Mouse (Mus musculus) neural tube, embryonic 11.5 days (tissue): ENCODE results near the gene Saa2. TPM values are rescaled to one million over a fixed set of nuclear protein-coding genes. Genes with fewer than 3 reads are reported as not detected.

Experiments
- ATAC-seq: fragments of 200-750 bp; cut with Nextera tagmentation; 2 replicates; pipeline ENCODE4 v1.8.0; 2017; ENCODE audit warnings: moderate number of reproducible peaks, mild to moderate bottlenecking, moderate TSS enrichment, moderate library complexity; ENCODE audit not compliant: insufficient read depth, low FRiP score, low TSS enrichment
- DNase-seq: peaks from one replicate; pipeline ENCODE4 v3.0.0-alpha.2; 2015; ENCODE audit warnings: low spot score
- H3K27ac ChIP-seq: fragments of 300-500 bp; sonication (generic); 2 replicates; pipeline ENCODE4 v1.5.1; 2014; ENCODE audit warnings: low read depth, mild to moderate bottlenecking, low read length
- H3K27me3 ChIP-seq: fragments of 300-500 bp; sonication (generic); 2 replicates; pipeline ENCODE4 v1.6.1; 2014; ENCODE audit warnings: mild to moderate bottlenecking, low read length, mixed read lengths; ENCODE audit not compliant: control insufficient read depth, insufficient read depth
- H3K36me3 ChIP-seq: fragments of 300-500 bp; sonication (generic); 2 replicates; pipeline ENCODE4 v1.6.1; 2014; ENCODE audit warnings: mild to moderate bottlenecking, low read length, moderate library complexity, mixed read lengths; ENCODE audit not compliant: control insufficient read depth, insufficient read depth
- H3K4me1 ChIP-seq: fragments of 300-500 bp; sonication (generic); 2 replicates; pipeline ENCODE4 v1.6.1; 2014; ENCODE audit warnings: low read length, mixed read lengths; ENCODE audit not compliant: control insufficient read depth, insufficient read depth
- H3K4me2 ChIP-seq: fragments of 300-500 bp; sonication (generic); 2 replicates; pipeline ENCODE4 v1.6.1; 2014; ENCODE audit warnings: low read depth, mild to moderate bottlenecking, moderate library complexity
- H3K4me3 ChIP-seq: fragments of 300-500 bp; sonication (generic); 2 replicates; pipeline ENCODE4 v1.5.1; 2014; ENCODE audit warnings: low read depth, low read length
- H3K9ac ChIP-seq: fragments of 300-500 bp; sonication (generic); 2 replicates; pipeline ENCODE4 v1.6.1; 2014; ENCODE audit warnings: mild to moderate bottlenecking, low read length
- H3K9me3 ChIP-seq: fragments of 300-500 bp; sonication (generic); 2 replicates; pipeline ENCODE4 v1.6.1; 2016; ENCODE audit warnings: low read length; ENCODE audit not compliant: control insufficient read depth
- WGBS: fragments of 180-500 bp; shearing (Covaris S2); extraction: QIAGEN DNeasy Blood & Tissue Kit; methylation state at CpG from one replicate; pipeline ENCODE4 v1.1.7; 2014; 5-methylcytosine and 5-hydroxymethylcytosine counted together
- polyA plus RNA-seq: library from polyadenylated mRNA; unstranded; fragments of >200 nt; fragmentation: Nextera tagmentation; extraction: Ambion mirVana; gene quantifications from 2 replicates; pipeline ENCODE4 v1.2.1, GENCODE M21; 2014

The Saa2 gene
- 0.88 TPM in 1 of 2 replicates, not detected in the other for polyA plus RNA-seq

- Histone ChIP-seq H3K4me1 (no peaks in the 10 kb centered on the region), H3K27me3 (no peaks in the 10 kb centered on the region), H3K4me3 (no peak within 1 kb of the TSS), H3K9ac (no peak within 1 kb of the TSS), H3K4me2 (no peak within 1 kb of the TSS), H3K27ac (no peak within 1 kb of the TSS), H3K36me3 (no peaks in the 10 kb centered on the region), H3K9me3 (no peaks in the 10 kb centered on the region)
- DNase-seq: no peak
- ATAC-seq: no peak
- 82% methylated on average over 3 of the region's 3 CpGs for WGBS
These were observed at the start of gene Saa2 for GRCm38 (mm10) chr7:46751490-46751889. TSS of gene Saa2 (plus strand) at chr7:46751790.

DNA sequence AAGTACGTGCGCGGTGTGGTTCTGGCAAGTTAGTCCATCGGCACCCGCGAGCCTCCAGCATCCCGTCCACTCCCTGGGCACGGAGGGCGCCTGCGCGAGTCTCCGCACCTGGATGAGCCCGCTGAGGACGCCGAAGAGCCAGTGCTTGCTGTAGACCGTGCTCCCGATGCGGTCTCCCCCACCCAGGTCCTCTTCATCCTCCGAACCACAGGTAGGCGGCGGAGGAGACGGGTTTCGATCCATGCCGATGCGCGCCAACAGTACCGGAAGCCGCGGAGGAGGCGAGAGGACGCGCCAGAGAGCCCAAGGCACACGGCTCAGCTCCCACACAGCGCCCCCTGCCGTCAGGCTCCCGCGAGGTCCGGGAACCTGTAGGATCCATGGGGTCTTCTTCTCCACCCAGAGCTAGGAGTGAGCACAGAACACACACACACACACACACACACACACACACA, 41.2 kb upstream of the Saa2 start, which contains the start of gene Saal1:
Saal1 (minus strand) TSS at position 291 of the 455 bp plus-strand sequence.
- Histone ChIP-seq H3K4me3 (peak within 1 kb of the TSS; percentile 88), H3K36me3 (peaks cover 4% of the 10 kb centered on the region), H3K9me3 (no peaks in the 10 kb centered on the region), H3K27ac (0 out of 2 replicates have a peak within 1 kb of the TSS, but pooled peaks have one; percentile 70), H3K4me2 (peak within 1 kb of the TSS; percentile 36), H3K27me3 (no peaks in the 10 kb centered on the region), H3K9ac (peak within 1 kb of the TSS; percentile 91), H3K4me1 (peaks cover 6% of the 10 kb centered on the region; the same call in 1 of the 2 replicates)
- WGBS: under 1% methylated on average over 38 of the region's 38 CpGs
- peak; percentile 95 for DNase-seq
- peak; percentile 94 for ATAC-seq

DNA sequence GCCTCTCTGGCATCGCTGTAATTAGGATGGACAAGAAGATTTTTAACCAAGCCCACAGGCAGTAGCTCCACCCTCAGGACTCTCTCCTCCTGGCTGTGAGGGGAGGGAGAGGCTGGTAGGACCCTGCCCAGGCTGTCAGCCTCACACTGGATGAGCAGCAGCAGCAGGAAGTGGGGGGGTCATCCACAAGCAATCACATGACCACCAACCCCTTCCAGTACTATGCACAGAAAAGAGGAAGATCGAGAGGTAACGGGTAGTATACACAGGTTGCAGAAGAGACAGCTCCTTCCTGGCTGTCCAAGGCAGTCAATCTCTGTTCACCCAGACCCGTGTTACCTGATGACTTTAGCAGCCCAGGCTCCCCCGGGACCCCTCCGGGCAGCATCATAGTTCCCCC, 39.3 kb upstream of the Saa2 start:
- no peak overlapping the region for H3K9ac ChIP-seq
- no peaks in the 10 kb centered on the region for H3K9me3 ChIP-seq
- no peaks in the 10 kb centered on the region for H3K36me3 ChIP-seq
- no peak overlapping the region for H3K27ac ChIP-seq
- no peak overlapping the region for H3K4me2 ChIP-seq
- H3K4me3 ChIP-seq: no peak overlapping the region
- 80% methylated on average over 6 of the region's 6 CpGs for WGBS
- ATAC-seq: no peak
- H3K27me3 ChIP-seq: no peaks in the 10 kb centered on the region
- peaks cover 6% of the 10 kb centered on the region; the same call in 1 of the 2 replicates for H3K4me1 ChIP-seq
- no peak for DNase-seq

GRCm38 (mm10) chr7:46714518-46714917, 37.1 kb upstream of the Saa2 start:
- no peak overlapping the region for H3K4me3 ChIP-seq
- H3K27ac ChIP-seq: no peak overlapping the region
- no peaks in the 10 kb centered on the region for H3K27me3 ChIP-seq
- no peaks in the 10 kb centered on the region for H3K36me3 ChIP-seq
- DNase-seq: peak; percentile 44
- ATAC-seq: no peak
- H3K4me1 ChIP-seq: peaks cover 2% of the 10 kb centered on the region; the same call in 1 of the 2 replicates
- H3K4me2 ChIP-seq: no peak overlapping the region
- 32% methylated on average over 6 of the region's 6 CpGs for WGBS
- no peak overlapping the region for H3K9ac ChIP-seq
- no peaks in the 10 kb centered on the region for H3K9me3 ChIP-seq

- Histone ChIP-seq H3K9ac (no peak within 1 kb of the TSS), H3K27me3 (no peaks in the 10 kb centered on the region), H3K9me3 (no peaks in the 10 kb centered on the region), H3K27ac (no peak within 1 kb of the TSS), H3K4me3 (no peak within 1 kb of the TSS), H3K4me1 (no peaks in the 10 kb centered on the region), H3K36me3 (no peaks in the 10 kb centered on the region), H3K4me2 (no peak within 1 kb of the TSS)
- WGBS: 85% methylated on average over 5 of the region's 5 CpGs
- no peak for ATAC-seq
- DNase-seq: no peak
These were observed 36.0 kb upstream of the Saa2 start, which contains the start of gene Saa3 for GRCm38 (mm10) chr7:46715600-46715999. TSS of gene Saa3 (minus strand) at chr7:46715700.

GRCm38 (mm10) chr7:46716897-46717296, 34.7 kb upstream of the Saa2 start:
- no peak overlapping the region for H3K9ac ChIP-seq
- no peaks in the 10 kb centered on the region for H3K4me1 ChIP-seq
- no peak overlapping the region for H3K4me3 ChIP-seq
- H3K36me3 ChIP-seq: no peaks in the 10 kb centered on the region
- H3K27ac ChIP-seq: no peak overlapping the region
- 62% methylated on average over 5 of the region's 5 CpGs for WGBS
- DNase-seq (no peak), ATAC-seq (no peak)
- H3K9me3 ChIP-seq: no peaks in the 10 kb centered on the region
- no peaks in the 10 kb centered on the region for H3K27me3 ChIP-seq
- no peak overlapping the region for H3K4me2 ChIP-seq

DNA sequence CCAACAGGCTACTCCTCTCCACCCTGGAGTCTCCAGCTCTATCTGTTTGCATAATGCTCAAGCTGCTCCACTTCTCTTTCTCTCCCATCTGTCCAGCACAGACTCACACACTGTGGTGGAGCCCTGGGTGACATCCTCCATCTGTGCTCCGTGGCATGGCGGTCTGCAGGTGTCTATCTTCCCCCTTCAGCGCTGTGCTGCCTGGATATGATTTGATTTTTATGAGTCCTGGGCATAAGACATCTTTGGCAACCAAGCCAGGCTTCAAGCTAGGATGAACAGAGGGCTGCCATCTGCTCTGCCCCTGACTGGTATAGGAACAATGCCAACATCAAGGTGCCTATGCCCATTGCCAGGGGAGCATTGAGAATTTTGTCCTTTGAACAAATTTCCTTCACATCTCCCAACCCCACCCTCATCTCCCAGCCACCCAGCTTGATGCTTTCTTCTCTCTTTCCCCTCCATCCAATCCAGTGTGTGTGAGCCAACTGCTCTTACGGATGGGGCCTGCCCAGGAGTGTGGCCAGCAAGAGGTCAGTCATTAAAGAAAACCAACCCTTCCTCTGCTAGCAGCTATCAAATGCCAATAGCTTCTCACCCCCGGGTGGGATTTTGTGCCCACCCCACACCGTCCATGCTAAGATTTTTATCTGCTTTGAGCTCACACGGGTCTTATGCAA, 32.9 kb upstream of the Saa2 start:
- DNase-seq: no peak
- H3K36me3 ChIP-seq: no peaks in the 10 kb centered on the region
- no peak for ATAC-seq
- no peaks in the 10 kb centered on the region for H3K9me3 ChIP-seq
- no peak overlapping the region for H3K4me2 ChIP-seq
- H3K9ac ChIP-seq: no peak overlapping the region
- H3K27ac ChIP-seq: no peak overlapping the region
- H3K4me3 ChIP-seq: no peak overlapping the region
- 80% methylated on average over 7 of the region's 7 CpGs for WGBS
- no peaks in the 10 kb centered on the region for H3K4me1 ChIP-seq
- H3K27me3 ChIP-seq: no peaks in the 10 kb centered on the region

GRCm38 (mm10) chr7:46719526-46719925, 32.1 kb upstream of the Saa2 start:
- WGBS: 85% methylated on average over 7 of the region's 7 CpGs
- no peaks in the 10 kb centered on the region for H3K36me3 ChIP-seq
- H3K4me3 ChIP-seq: no peak overlapping the region
- ATAC-seq: no peak
- H3K27ac ChIP-seq: no peak overlapping the region
- no peak overlapping the region for H3K9ac ChIP-seq
- H3K4me1 ChIP-seq: no peaks in the 10 kb centered on the region
- DNase-seq: no peak
- H3K27me3 ChIP-seq: no peaks in the 10 kb centered on the region
- H3K9me3 ChIP-seq: no peaks in the 10 kb centered on the region
- H3K4me2 ChIP-seq: no peak overlapping the region

DNA sequence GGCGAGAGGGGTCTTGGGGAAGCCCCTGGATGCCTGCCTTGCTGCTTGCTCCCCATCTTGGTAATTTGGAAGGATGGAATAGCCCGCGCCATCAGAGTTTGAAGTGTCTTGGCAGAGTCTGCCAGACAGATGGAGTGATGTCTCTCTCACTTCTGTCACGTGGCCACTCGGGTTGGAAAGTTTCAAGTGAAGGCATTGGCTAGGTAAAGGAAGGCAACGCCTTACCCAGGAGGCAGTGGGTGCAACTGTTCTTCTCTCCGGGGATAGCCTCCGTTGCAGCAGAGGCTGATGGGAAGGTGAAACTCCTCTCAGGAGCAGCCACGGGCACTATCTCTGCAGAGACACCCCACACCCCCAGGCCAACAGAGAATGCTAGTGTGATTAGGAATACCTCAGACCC, 31.1 kb upstream of the Saa2 start:
- H3K9ac ChIP-seq: no peak overlapping the region

More for the DNA sequence above, 31.1 kb upstream of the Saa2 start:
- H3K27me3 ChIP-seq: no peaks in the 10 kb centered on the region
- H3K9me3 ChIP-seq: no peaks in the 10 kb centered on the region
- 79% methylated on average over 9 of the region's 9 CpGs for WGBS
- ATAC-seq: no peak
- H3K4me2 ChIP-seq: no peak overlapping the region
- H3K36me3 ChIP-seq: no peaks in the 10 kb centered on the region
- no peaks in the 10 kb centered on the region for H3K4me1 ChIP-seq
- DNase-seq: no peak
- no peak overlapping the region for H3K27ac ChIP-seq
- H3K4me3 ChIP-seq: no peak overlapping the region
